Mouse (Mus musculus) urinary bladder, postnatal 36 days (tissue): ENCODE results near the gene Klk1.

Experiments used
- DNase-seq, 2 experiments: peaks; one replicate each; pipeline ENCODE4 v3.0.0; 2022; ENCODE audit warnings: low spot score in 2 of 2, mixed read lengths in 1 of 2

Klk1 gene

GRCm38 (mm10) chr7:44253023-44253616 lies 28.0 kb downstream of the Klk1 start:
- no peak for DNase-seq

- DNase-seq: no peak
Measured at GRCm38 (mm10) chr7:44254930-44255329, 29.8 kb downstream of the Klk1 start.

- DNase-seq: no peak
Measured at GRCm38 (mm10) chr7:44257278-44257677, 32.1 kb downstream of the Klk1 start, which contains the start of gene Acp4. Gene Acp4, minus strand, starts transcription at chr7:44257378.

GRCm38 (mm10) chr7:44260410-44260809 lies 35.2 kb downstream of the Klk1 start:
- DNase-seq: no peak

- no peak for DNase-seq
Measured at GRCm38 (mm10) chr7:44261147-44261546, 36.0 kb downstream of the Klk1 start, which contains the start of gene Gm15517. Gene Gm15517, plus strand, starts transcription at chr7:44261447.

- peak; percentile 93 for DNase-seq
Measured at GRCm38 (mm10) chr7:44262791-44263643, 37.9 kb downstream of the Klk1 start.

- DNase-seq: no peak
Measured at GRCm38 (mm10) chr7:44268117-44268516, 43.0 kb downstream of the Klk1 start.

- DNase-seq: no peak
Measured at GRCm38 (mm10) chr7:44269397-44269796, 44.2 kb downstream of the Klk1 start.

- no peak for DNase-seq
Measured at GRCm38 (mm10) chr7:44271309-44271708, 46.1 kb downstream of the Klk1 start.

- no peak for DNase-seq
Measured at GRCm38 (mm10) chr7:44272546-44272945, 47.4 kb downstream of the Klk1 start.

GRCm38 (mm10) chr7:44273446-44273845 lies 48.3 kb downstream of the Klk1 start:
- DNase-seq: no peak

- DNase-seq: no peak
Measured at GRCm38 (mm10) chr7:44274096-44274495, 48.9 kb downstream of the Klk1 start.

GRCm38 (mm10) chr7:44275546-44275945 lies 50.4 kb downstream of the Klk1 start:
- DNase-seq: no peak

- DNase-seq: no peak
Measured at GRCm38 (mm10) chr7:44276461-44277249, 51.5 kb downstream of the Klk1 start.

- no peak for DNase-seq
Measured at GRCm38 (mm10) chr7:44277250-44277622, 52.1 kb downstream of the Klk1 start.
